Mouse (Mus musculus) embryonic facial prominence, embryonic 11.5 days (tissue): ENCODE measurements around the gene Pfkm. TPM values are rescaled to one million over a fixed set of nuclear protein-coding genes. Genes with fewer than 3 reads are reported as not detected.

ENCODE experiments used
- ATAC-seq: fragments of 200-750 bp; cut with Nextera tagmentation; replicated peaks from 2 replicates; pipeline ENCODE4 v1.8.0; 2017; ENCODE audit warnings: low read depth; ENCODE audit not compliant: insufficient number of reproducible peaks, low FRiP score, low TSS enrichment
- DNase-seq: peaks from one replicate; pipeline ENCODE4 v3.0.0-alpha.2; 2015; ENCODE audit warnings: low spot score
- H3K27ac ChIP-seq: fragments of 300-500 bp; sonication (generic); replicated peaks from 2 replicates; pipeline ENCODE4 v1.5.1; 2014; ENCODE audit warnings: mild to moderate bottlenecking, low read depth, low read length, control low read depth
- H3K27me3 ChIP-seq: fragments of 300-500 bp; sonication (generic); 2 replicates; pipeline ENCODE4 v1.6.1; 2014; ENCODE audit warnings: mild to moderate bottlenecking, low read length, moderate library complexity, mixed read lengths; ENCODE audit not compliant: control insufficient read depth, insufficient read depth
- H3K36me3 ChIP-seq: fragments of 300-500 bp; sonication (generic); replicated peaks from 2 replicates; pipeline ENCODE4 v1.6.1; 2014; ENCODE audit warnings: low read depth, mild to moderate bottlenecking, low read length, moderate library complexity, mixed read lengths; ENCODE audit not compliant: control insufficient read depth, insufficient read depth
- H3K4me1 ChIP-seq: fragments of 300-500 bp; sonication (generic); 2 replicates; pipeline ENCODE4 v1.6.1; 2014; ENCODE audit warnings: low read length, mixed read lengths; ENCODE audit not compliant: control insufficient read depth, insufficient read depth
- H3K4me2 ChIP-seq: fragments of 300-500 bp; sonication (generic); 2 replicates; pipeline ENCODE4 v1.6.1; 2014; ENCODE audit warnings: low read depth, mild to moderate bottlenecking, control low read depth, low read length, moderate library complexity
- H3K4me3 ChIP-seq: fragments of 300-500 bp; sonication (generic); 2 replicates; pipeline ENCODE4 v1.5.1; 2014; ENCODE audit warnings: low read depth, low read length, control low read depth
- H3K9ac ChIP-seq: fragments of 300-500 bp; sonication (generic); replicated peaks from 2 replicates; pipeline ENCODE4 v1.6.1; 2014; ENCODE audit warnings: mild to moderate bottlenecking, control low read depth, low read length
- H3K9me3 ChIP-seq: fragments of 300-500 bp; sonication (generic); replicated peaks from 2 replicates; pipeline ENCODE4 v1.6.1; 2016; ENCODE audit warnings: mild to moderate bottlenecking, low read length, inconsistent platforms, mixed read lengths; ENCODE audit not compliant: control insufficient read depth
- WGBS: fragments of 180-500 bp; shearing (Covaris S2); extraction: QIAGEN DNeasy Blood & Tissue Kit; methylation state at CpG from one replicate; pipeline ENCODE4 v1.1.7; 2014; 5-methylcytosine and 5-hydroxymethylcytosine counted together
- polyA plus RNA-seq: library from polyadenylated mRNA; unstranded; fragments of >200 nt; fragmentation: Nextera tagmentation; extraction: Ambion mirVana; gene quantifications from 2 replicates; pipeline ENCODE4 v1.2.1, GENCODE M21; 2014

The Pfkm gene
- polyA plus RNA-seq, 1 experiment from 2014 or later = 37.4 TPM

GRCm38 (mm10) chr15:98157253-98157652 is 64.9 kb downstream of the Pfkm start:
- no peak overlapping the region for H3K9ac ChIP-seq
- 94% methylated on average over 1 of the region's 1 CpGs for WGBS
- ATAC-seq = no peak

DNA sequence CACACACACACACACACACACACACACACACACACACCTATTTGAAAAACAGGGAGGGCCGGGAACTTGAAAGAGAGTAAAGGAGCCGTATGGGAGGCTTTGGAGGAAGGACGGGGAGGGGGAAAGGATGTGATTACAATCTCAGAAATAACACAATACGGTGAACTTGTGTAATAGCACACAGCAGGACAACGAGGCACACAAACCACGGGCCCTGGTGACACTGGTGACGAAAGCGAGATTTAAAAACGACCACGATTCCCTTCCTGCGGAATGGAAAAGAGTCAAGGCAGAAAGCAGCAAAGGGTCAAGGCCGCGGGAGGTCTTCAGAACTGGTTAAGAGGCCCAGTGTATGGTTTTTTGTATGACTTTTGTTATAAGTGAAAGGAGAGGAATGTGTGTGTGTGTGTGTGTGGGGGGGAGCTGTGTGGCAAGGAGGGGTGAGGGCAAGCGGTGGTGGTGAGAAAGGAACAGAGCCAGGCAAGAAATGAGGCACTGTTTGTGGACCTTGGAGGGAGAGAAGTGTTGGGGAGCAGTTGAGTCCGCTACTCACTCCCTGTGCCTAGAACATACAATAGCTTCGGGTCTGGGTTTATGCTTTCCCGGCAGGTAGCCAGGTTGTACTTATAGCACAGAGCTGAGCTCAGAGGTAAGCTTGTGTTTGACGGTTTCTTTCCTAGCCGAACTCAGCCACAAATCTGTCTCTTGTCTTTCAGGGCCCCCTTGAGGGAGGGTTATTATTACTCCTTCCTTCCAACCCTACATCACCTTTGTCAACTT is 68.8 kb downstream of the Pfkm start:
- no peaks in the 10 kb centered on the region for H3K9me3 ChIP-seq
- 66% methylated on average over 19 of the region's 19 CpGs for WGBS
- peaks cover under 1% of the 10 kb centered on the region; the same call in 1 of the 2 replicates for H3K27me3 ChIP-seq
- H3K9ac ChIP-seq = no peak overlapping the region
- no peak overlapping the region for H3K27ac ChIP-seq
- ATAC-seq (no peak), DNase-seq (no peak)
- H3K4me3 ChIP-seq = no peak overlapping the region
- no peaks in the 10 kb centered on the region for H3K36me3 ChIP-seq
- no peak overlapping the region for H3K4me2 ChIP-seq
- no peaks in the 10 kb centered on the region for H3K4me1 ChIP-seq

More at GRCm38 (mm10) chr15:98157253-98157652, 64.9 kb downstream of the Pfkm start:
- Histone ChIP-seq H3K36me3 (no peaks in the 10 kb centered on the region), H3K4me2 (no peak overlapping the region), H3K27me3 (no peaks in the 10 kb centered on the region), H3K4me3 (no peak overlapping the region), H3K9me3 (no peaks in the 10 kb centered on the region), H3K27ac (no peak overlapping the region), H3K4me1 (no peaks in the 10 kb centered on the region)
- no peak for DNase-seq

DNA sequence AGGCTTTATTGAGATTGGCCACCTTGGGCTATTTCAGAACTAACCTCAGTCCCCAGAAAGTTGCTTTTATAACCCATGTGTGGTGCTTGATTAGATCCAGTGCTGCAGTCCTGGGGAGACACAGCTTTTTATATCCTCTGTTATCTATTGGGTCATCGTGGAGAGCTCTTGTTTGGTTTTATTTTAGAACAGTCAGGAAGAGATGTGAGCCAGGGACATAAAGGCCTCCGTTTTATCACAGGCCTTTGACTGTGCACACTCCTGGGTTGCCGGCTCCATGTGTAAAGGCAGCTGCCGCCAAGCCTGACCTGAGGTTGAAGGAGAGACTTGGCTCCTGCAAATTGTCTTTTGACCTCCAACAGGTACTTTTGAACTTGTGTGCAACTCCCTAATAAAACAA is 70.2 kb downstream of the Pfkm start:
- Histone ChIP-seq H3K27me3 (peaks cover 7% of the 10 kb centered on the region), H3K27ac (no peak overlapping the region), H3K4me3 (no peak overlapping the region), H3K36me3 (no peaks in the 10 kb centered on the region), H3K4me1 (no peaks in the 10 kb centered on the region), H3K9ac (no peak overlapping the region), H3K4me2 (no peak overlapping the region), H3K9me3 (no peaks in the 10 kb centered on the region)
- no peak for DNase-seq
- no peak for ATAC-seq
- 78% methylated on average over 4 of the region's 4 CpGs for WGBS

DNA sequence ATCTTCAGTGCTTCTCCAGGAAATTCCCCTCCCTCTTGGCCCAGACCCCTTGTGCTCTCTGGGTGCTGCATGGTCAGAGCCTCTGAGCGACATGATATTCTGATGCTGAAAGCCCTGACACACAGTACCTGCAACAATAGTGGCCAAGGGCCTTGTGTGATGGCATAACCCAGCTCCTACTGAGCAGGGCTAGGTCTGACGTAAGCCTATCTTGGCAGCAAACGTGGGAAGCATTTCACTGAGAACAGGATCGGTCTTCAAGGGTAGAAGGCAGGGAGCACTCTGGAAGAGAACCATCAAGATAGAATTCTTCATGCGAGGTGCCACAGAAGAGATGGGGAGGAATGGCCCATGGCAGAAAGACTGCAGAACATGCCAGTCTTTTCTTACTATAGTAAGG is 73.1 kb downstream of the Pfkm start, which contains the start of gene Asb8:
Asb8 (minus strand) TSS at position 101 of the 400 bp plus-strand sequence.
- WGBS = 80% methylated on average over 5 of the region's 5 CpGs
- no peak within 1 kb of the TSS for H3K9ac ChIP-seq
- H3K36me3 ChIP-seq = no peaks in the 10 kb centered on the region
- H3K4me2 ChIP-seq = no peak within 1 kb of the TSS
- H3K4me3 ChIP-seq = no peak within 1 kb of the TSS
- H3K27me3 ChIP-seq = peaks cover 36% of the 10 kb centered on the region
- no peak within 1 kb of the TSS for H3K27ac ChIP-seq
- no peaks in the 10 kb centered on the region for H3K9me3 ChIP-seq
- DNase-seq = no peak
- no peak for ATAC-seq
- H3K4me1 ChIP-seq = peaks cover 4% of the 10 kb centered on the region

GRCm38 (mm10) chr15:98166963-98167644 is 74.7 kb downstream of the Pfkm start, which contains the start of gene Ccdc184:
Gene Ccdc184, plus strand, starts transcription at chr15:98167158.
- no peak within 1 kb of the TSS for H3K27ac ChIP-seq

GRCm38 (mm10) chr15:98167645-98168621 is 75.5 kb downstream of the Pfkm start:
- under 1% methylated on average over 69 of the region's 69 CpGs for WGBS

More at GRCm38 (mm10) chr15:98166963-98167644, 74.7 kb downstream of the Pfkm start, which contains the start of gene Ccdc184:
- H3K4me1 ChIP-seq = peaks cover 4% of the 10 kb centered on the region
- ATAC-seq (peak; percentile 45), DNase-seq (peak; percentile 32)
- peak within 1 kb of the TSS; percentile 54; the same call in 1 of the 2 replicates for H3K9ac ChIP-seq
- H3K4me3 ChIP-seq = peak within 1 kb of the TSS; percentile 47
- no peaks in the 10 kb centered on the region for H3K9me3 ChIP-seq
- peak within 1 kb of the TSS; percentile 87 for H3K4me2 ChIP-seq
- WGBS = 3% methylated on average over 18 of the region's 18 CpGs
- no peaks in the 10 kb centered on the region for H3K36me3 ChIP-seq
- H3K27me3 ChIP-seq = peaks cover 39% of the 10 kb centered on the region

GRCm38 (mm10) chr15:98168622-98169004 is 76.2 kb downstream of the Pfkm start:
- DNase-seq (no peak), ATAC-seq (no peak)
- Histone ChIP-seq H3K9me3 (no peaks in the 10 kb centered on the region), H3K9ac (no peak overlapping the region), H3K4me3 (peak overlapping the region; percentile 47), H3K27ac (no peak overlapping the region), H3K4me1 (peaks cover 4% of the 10 kb centered on the region), H3K36me3 (no peaks in the 10 kb centered on the region), H3K4me2 (peak overlapping the region; percentile 87), H3K27me3 (peaks cover 39% of the 10 kb centered on the region)
- 4% methylated on average over 18 of the region's 19 CpGs for WGBS

More at GRCm38 (mm10) chr15:98167645-98168621, 75.5 kb downstream of the Pfkm start:
- Histone ChIP-seq H3K4me1 (peaks cover 4% of the 10 kb centered on the region), H3K4me2 (peak overlapping the region; percentile 87), H3K9ac (peak overlapping the region; percentile 54; the same call in 1 of the 2 replicates), H3K4me3 (peak overlapping the region; percentile 47), H3K27ac (no peak overlapping the region), H3K36me3 (no peaks in the 10 kb centered on the region), H3K27me3 (peaks cover 39% of the 10 kb centered on the region), H3K9me3 (no peaks in the 10 kb centered on the region)
- DNase-seq (peak; percentile 97), ATAC-seq (peak; percentile 86)
